Mouse (Mus musculus): ENCODE measurements around the gene Tdgf1.

Tdgf1 gene

GRCm38 (mm10) chr9:110945926-110946325 is at the start of gene Tdgf1:
Gene Tdgf1 (minus strand): TSS chr9:110946158.
- no peak for DNase-seq (ENCODE audit: low spot score)

GRCm38 (mm10) chr9:110994716-110995172 is 48.8 kb upstream of the Tdgf1 start:
- DNase-seq (ENCODE audit: low spot score) = peak; percentile 81

- no peak for DNase-seq (ENCODE audit: low spot score)
Observed at GRCm38 (mm10) chr9:110993281-110993709, 47.3 kb upstream of the Tdgf1 start.

- no peak for DNase-seq (ENCODE audit: low spot score)
Observed at GRCm38 (mm10) chr9:110990204-110990603, 44.2 kb upstream of the Tdgf1 start, which contains the start of gene Rtp3. Gene Rtp3 (minus strand): TSS chr9:110990583.

GRCm38 (mm10) chr9:110989543-110989942 is 43.6 kb upstream of the Tdgf1 start:
- no peak for DNase-seq (ENCODE audit: low spot score)

GRCm38 (mm10) chr9:110989141-110989540 is 43.2 kb upstream of the Tdgf1 start:
- no peak for DNase-seq (ENCODE audit: low spot score)

- no peak for DNase-seq (ENCODE audit: low spot score)
Observed at GRCm38 (mm10) chr9:110988078-110988477, 42.1 kb upstream of the Tdgf1 start.

- no peak for DNase-seq (ENCODE audit: low spot score)
Observed at GRCm38 (mm10) chr9:110987331-110987730, 41.4 kb upstream of the Tdgf1 start.

GRCm38 (mm10) chr9:110985951-110986350 is 40.0 kb upstream of the Tdgf1 start:
- DNase-seq (ENCODE audit: low spot score) = no peak

- no peak for DNase-seq (ENCODE audit: low spot score)
Observed at GRCm38 (mm10) chr9:110985541-110985940, 39.6 kb upstream of the Tdgf1 start.

GRCm38 (mm10) chr9:110984096-110984495 is 38.1 kb upstream of the Tdgf1 start:
- DNase-seq (ENCODE audit: low spot score) = no peak

GRCm38 (mm10) chr9:110982351-110982750 is 36.4 kb upstream of the Tdgf1 start:
- DNase-seq (ENCODE audit: low spot score) = no peak

GRCm38 (mm10) chr9:110979411-110979810 is 33.5 kb upstream of the Tdgf1 start:
- no peak for DNase-seq (ENCODE audit: low spot score)

GRCm38 (mm10) chr9:110965910-110966231 is 19.9 kb upstream of the Tdgf1 start:
- DNase-seq (ENCODE audit: low spot score) = no peak

- no peak for DNase-seq (ENCODE audit: low spot score)
Observed at GRCm38 (mm10) chr9:110965062-110965909, 19.3 kb upstream of the Tdgf1 start.

- no peak for DNase-seq (ENCODE audit: low spot score)
Observed at GRCm38 (mm10) chr9:110963566-110964115, 17.7 kb upstream of the Tdgf1 start.

- DNase-seq (ENCODE audit: low spot score) = no peak
Observed at GRCm38 (mm10) chr9:110961386-110961785, 15.4 kb upstream of the Tdgf1 start.

GRCm38 (mm10) chr9:110960230-110961149 is 14.5 kb upstream of the Tdgf1 start:
- DNase-seq (ENCODE audit: low spot score) = no peak

GRCm38 (mm10) chr9:110959669-110960068 is 13.7 kb upstream of the Tdgf1 start:
- no peak for DNase-seq (ENCODE audit: low spot score)

- no peak for DNase-seq (ENCODE audit: low spot score)
Observed at GRCm38 (mm10) chr9:110955962-110956361, 10.0 kb upstream of the Tdgf1 start.

GRCm38 (mm10) chr9:110954681-110955445 is 8.9 kb upstream of the Tdgf1 start:
- DNase-seq (ENCODE audit: low spot score) = no peak

Data from retina, embryonic 14.5 days (tissue).